Mouse (Mus musculus): ENCODE data around the gene Gm49396. TPM values are rescaled to one million over a fixed set of nuclear protein-coding genes. Genes with fewer than 3 reads are reported as not detected.

Gm49396 gene
- polyA plus RNA-seq, 1 experiment = 8.7 TPM

DNA sequence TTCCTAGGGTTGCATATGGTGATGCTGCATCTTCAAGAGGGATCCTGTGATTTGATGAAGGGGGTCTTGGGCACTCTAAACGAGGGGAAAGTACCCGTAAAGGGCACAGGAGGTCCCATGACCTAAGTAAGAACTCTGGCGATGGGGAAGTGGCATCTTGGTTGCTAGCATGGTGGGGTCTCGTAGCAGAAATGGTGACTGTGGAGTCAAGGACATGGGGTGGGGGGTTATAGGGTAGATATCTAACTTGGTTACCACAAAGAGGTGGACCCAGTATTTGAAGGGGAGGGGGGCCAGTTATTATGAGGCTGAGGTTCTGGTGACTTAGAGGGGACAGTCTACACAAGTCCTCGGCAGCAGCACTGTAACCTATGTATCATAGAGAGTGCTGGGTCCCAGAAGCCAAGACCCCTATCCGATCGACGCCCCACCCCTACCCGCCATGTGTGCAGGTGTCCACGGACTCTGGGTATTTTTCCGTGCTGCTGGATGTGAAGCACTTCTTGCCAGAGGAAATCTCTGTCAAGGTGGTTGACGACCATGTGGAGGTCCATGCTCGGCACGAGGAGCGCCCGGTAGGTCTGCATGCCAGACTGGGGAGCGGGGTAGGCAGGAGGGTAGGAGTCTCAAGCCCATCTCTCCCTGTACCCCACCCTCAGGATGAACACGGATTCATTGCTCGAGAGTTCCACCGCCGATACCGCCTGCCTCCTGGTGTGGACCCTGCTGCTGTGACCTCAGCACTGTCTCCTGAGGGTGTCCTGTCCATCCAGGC is 9.1 kb upstream of the Gm49396 start:
- no peak for DNase-seq (ENCODE audit: low read depth)
- TF ChIP-seq POLR2A (IDR thresholded peaks at IDR 0.05; ENCODE audit: borderline replicate concordance, extremely low read depth, insufficient read depth, insufficient read length, poor library complexity, severe bottlenecking) = no peak
- no peak for TF ChIP-seq CTCF (IDR thresholded peaks at IDR 0.05; ENCODE audit: borderline replicate concordance, extremely low read depth, insufficient read depth, insufficient read length)

DNA sequence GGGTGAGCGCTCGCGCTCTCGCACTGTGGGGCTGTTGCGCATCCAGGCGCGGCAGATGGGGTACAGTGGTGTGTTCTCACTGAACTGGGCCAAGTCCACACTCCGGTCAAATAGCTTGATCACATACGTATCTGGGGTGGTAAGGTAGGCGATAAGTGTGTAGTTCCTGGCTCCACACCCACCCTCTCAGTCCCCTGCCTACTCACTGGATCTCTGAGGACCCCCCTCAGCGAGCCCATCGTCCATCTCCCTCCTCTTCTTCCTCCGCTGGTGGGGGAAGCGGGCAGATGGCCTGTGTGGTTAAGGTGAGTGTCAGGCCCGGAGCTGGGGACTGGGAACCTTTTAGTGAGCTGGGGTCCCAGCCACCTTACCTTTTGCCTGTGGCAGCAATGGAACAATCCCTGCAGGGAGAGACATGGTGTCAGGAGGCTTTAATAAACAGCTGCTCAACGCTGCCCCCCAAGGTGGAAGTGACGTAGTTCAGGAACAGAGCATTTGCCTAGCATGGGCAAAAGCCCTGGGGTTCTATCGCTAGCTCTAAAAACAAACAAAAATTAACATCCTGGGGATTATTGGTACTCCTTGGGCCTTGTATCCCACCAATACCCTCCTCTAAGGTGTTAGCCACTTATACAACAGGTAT is 6.1 kb upstream of the Gm49396 start:
- TF ChIP-seq POLR2A (IDR thresholded peaks at IDR 0.05; ENCODE audit: borderline replicate concordance, extremely low read depth, insufficient read depth, insufficient read length, poor library complexity, severe bottlenecking) = no peak
- peak; percentile 35; the same call in 1 of the 2 replicates for TF ChIP-seq CTCF (IDR thresholded peaks at IDR 0.05; ENCODE audit: borderline replicate concordance, extremely low read depth, insufficient read depth, insufficient read length)

DNA sequence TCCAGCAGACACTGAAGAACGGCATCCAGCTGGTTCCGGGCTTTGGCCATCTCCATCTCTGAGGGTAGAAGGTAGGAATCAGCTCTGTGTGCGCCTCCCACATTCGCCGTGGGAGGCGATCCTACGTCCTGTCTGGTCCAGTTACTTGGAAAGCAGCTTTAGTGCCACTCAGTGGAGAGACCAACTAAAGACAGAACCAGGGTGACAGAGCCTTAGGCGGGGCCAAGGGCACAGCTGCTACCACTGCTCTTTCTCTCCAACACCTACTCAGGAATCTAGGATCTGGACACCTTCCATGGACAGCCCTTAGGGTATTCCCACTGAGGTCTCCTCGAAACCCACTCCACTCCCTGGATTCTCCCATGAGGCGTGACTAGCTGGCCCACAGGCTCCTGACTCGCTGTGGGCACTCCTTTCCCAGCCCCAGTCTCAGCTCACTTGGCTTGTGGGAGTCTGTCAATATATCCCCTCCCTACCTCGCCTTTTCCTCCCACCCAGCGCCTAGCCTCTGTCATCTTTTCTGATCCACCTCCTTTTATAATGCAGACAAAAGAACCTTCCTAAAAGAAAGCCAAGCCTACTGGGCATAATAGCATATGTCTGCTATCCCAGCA is 5.1 kb upstream of the Gm49396 start:
- TF ChIP-seq CTCF (IDR thresholded peaks at IDR 0.05; ENCODE audit: borderline replicate concordance, extremely low read depth, insufficient read depth, insufficient read length) (no peak), POLR2A (IDR thresholded peaks at IDR 0.05; ENCODE audit: borderline replicate concordance, extremely low read depth, insufficient read depth, insufficient read length, poor library complexity, severe bottlenecking) (no peak)
- no peak for DNase-seq (ENCODE audit: low read depth)

More for the DNA sequence above, 6.1 kb upstream of the Gm49396 start:
- no peak for DNase-seq (ENCODE audit: low read depth)

DNA sequence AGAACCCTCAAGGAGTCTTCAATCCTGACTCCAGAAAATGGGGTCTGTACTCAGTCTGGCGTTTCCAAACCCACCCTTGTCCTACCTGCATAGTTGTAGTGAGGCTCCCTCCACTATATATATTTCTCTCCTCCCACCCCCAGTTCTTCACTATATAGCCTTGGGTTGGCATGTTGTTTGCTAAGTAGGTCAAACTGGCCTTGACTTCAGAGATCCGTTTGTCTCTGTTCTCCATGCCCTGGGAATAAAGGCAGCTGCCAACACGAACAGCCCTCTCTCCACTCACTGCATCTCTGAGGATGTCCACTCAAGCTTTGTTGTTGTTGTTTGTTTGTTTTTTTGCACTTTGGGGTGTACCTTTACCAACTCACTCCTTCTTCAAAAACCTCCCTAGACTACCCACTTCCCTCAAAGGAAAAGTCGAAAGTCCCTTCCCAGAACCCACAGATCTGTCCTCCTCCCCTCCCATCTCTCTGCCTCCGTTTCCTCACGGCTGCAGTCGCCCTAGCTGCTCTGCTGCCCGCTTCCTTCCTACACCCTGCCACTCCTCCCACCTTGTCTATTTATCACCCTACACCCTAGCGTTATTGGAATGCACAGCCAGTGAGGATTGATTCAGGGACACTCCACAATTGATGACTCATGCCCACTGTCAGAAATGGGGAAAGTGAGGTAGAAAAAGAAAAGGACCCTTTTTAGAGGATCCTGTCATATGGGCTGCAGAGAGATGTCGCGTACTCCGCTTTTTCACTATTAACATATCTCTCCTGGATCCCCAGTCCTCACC is 4.3 kb upstream of the Gm49396 start:
- no peak for DNase-seq (ENCODE audit: low read depth)
- TF ChIP-seq POLR2A (IDR thresholded peaks at IDR 0.05; ENCODE audit: borderline replicate concordance, extremely low read depth, insufficient read depth, insufficient read length, poor library complexity, severe bottlenecking) (no peak), CTCF (IDR thresholded peaks at IDR 0.05; ENCODE audit: borderline replicate concordance, extremely low read depth, insufficient read depth, insufficient read length) (no peak)

DNA sequence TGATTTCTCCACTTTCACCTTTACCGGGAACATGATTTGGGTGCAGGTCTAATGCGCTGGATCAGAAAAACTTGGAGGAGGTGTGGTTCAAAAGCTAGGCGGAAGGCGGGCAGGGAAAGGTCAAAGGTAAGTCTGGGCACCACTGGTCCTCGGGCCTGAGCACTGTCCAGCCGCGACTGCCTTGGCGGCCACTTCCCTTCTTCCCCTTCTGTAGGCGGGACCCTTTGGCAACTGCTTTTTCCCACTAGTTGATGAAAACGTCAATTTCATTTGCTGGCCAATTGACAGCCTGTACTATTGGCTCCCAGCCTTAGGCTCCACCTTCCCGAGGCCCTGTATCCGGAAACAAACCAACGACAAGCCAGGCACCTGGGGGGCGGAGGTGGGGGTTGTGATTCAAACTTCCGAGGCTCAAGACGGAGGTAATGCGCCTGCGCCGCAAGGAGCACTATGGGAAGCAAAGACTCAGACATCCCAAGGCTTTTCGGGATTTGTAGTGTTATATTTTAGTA is 3.6 kb upstream of the Gm49396 start, which contains the start of gene Lin37:
Gene Lin37, minus strand, starts transcription at position 396 of the 512 bp plus-strand sequence.
- TF ChIP-seq CTCF (IDR thresholded peaks at IDR 0.05; ENCODE audit: borderline replicate concordance, extremely low read depth, insufficient read depth, insufficient read length) (no peak), POLR2A (IDR thresholded peaks at IDR 0.05; ENCODE audit: borderline replicate concordance, extremely low read depth, insufficient read depth, insufficient read length, poor library complexity, severe bottlenecking) (peak; percentile 63; the same call in 1 of the 2 replicates)

DNA sequence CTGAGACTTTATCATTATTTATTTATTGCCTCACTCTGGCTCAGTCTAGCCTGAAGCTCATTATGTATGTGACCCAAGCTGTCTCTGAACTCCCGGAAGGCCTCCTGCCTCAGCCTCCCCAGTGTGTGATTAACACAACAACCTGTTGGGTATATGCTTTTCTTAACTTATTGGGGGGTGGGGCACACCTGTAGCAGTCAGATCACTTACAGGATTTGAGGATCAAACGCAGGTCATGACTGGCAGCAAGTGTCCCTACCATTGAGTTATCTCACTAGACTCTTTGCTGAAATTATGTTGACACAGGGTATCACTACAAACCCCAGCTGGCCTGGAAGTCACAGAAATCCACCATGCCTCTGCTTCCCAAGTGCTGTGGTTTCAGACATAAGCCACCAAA is 2.8 kb upstream of the Gm49396 start:
- DNase-seq (ENCODE audit: low read depth) = no peak
- no peak for TF ChIP-seq CTCF (IDR thresholded peaks at IDR 0.05; ENCODE audit: borderline replicate concordance, extremely low read depth, insufficient read depth, insufficient read length)
- no peak for TF ChIP-seq POLR2A (IDR thresholded peaks at IDR 0.05; ENCODE audit: borderline replicate concordance, extremely low read depth, insufficient read depth, insufficient read length, poor library complexity, severe bottlenecking)

More for the DNA sequence above, 3.6 kb upstream of the Gm49396 start, which contains the start of gene Lin37:
- peak; percentile 100 for DNase-seq (ENCODE audit: low read depth)

DNA sequence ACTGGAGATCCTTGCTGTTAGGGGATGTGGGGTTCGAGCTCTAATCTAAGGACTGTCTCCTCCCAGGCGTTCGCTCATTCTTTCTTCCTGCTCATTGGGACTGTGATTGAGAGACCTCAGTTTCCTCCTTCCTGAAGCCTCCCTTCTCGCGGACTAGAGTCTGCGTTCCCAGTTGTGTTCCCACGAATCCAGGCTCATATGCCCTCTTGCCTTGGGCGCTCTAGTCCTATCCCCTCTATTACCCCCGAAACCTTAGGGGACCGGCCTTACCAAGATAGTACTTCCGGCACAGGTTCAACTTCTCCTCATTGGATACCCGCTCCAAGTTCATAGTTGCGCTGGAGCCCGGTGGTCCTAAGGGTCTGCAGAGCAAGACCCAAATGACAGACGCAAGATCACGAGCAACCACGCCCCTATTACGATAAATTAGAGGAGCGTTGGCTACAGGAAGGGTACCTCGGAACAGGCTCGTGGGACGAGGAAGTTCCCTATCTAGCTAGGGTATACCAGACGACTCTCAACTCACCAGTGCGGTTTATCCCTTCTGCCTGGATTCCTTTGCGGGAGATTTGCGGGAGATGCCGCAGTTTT is 523 bp upstream of the Gm49396 start:
- no peak for DNase-seq (ENCODE audit: low read depth)
- TF ChIP-seq POLR2A (IDR thresholded peaks at IDR 0.05; ENCODE audit: borderline replicate concordance, extremely low read depth, insufficient read depth, insufficient read length, poor library complexity, severe bottlenecking) (no peak), CTCF (IDR thresholded peaks at IDR 0.05; ENCODE audit: borderline replicate concordance, extremely low read depth, insufficient read depth, insufficient read length) (no peak)

DNA sequence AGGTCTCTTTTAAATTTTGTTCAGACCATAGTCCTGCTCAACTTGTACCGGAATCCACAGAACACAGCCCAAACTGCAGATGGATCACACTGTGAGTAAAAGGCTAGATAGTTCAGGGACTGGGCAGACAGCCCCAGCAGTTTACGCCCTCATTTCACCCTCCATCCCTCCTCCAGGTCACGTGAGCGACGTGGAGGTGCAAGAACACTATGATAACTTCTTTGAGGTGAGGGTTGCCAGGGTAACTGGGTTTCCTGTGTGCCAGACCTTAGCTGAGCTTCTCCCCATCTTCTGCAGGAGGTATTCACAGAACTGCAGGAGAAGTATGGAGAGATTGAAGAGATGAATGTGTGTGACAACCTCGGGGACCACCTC is 749 bp downstream of the Gm49396 start:
- DNase-seq (ENCODE audit: low read depth) = no peak
- no peak for TF ChIP-seq CTCF (IDR thresholded peaks at IDR 0.05; ENCODE audit: borderline replicate concordance, extremely low read depth, insufficient read depth, insufficient read length)
- TF ChIP-seq POLR2A (IDR thresholded peaks at IDR 0.05; ENCODE audit: borderline replicate concordance, extremely low read depth, insufficient read depth, insufficient read length, poor library complexity, severe bottlenecking) = no peak

DNA sequence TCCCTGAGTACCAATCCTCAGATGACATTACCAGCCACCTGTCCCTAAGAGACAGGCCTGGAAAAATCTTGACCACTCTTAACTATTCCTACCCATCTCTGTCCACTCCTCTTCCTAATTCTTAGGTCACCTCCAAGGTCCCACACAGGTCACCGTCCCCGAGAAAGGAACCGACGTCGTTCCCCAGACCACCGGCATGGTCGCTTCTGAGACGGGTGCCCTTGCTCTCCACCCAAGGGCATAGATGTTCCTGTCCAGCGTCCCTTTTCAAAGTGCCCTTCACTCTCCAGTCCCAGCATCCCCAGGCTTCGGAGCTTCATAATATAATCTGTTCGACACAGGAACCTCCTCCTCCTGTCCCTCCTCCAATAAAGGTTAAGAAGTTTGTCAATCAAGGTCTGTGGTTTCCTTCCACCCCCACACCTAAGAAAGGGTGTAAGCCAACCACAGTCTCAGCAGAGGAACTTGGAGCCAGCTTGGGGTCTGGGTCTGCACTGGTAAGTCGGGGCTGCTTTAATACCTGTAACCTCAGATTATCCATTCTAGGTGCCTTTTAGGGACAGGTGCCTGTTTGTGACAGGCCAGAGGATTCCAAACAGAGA is 1.9 kb downstream of the Gm49396 start, which contains the start of gene Igflr1:
Gene Igflr1, plus strand, starts transcription at position 458 of the 602 bp plus-strand sequence.
- TF ChIP-seq POLR2A (IDR thresholded peaks at IDR 0.05; ENCODE audit: borderline replicate concordance, extremely low read depth, insufficient read depth, insufficient read length, poor library complexity, severe bottlenecking) = no peak
- no peak for TF ChIP-seq CTCF (IDR thresholded peaks at IDR 0.05; ENCODE audit: borderline replicate concordance, extremely low read depth, insufficient read depth, insufficient read length)
- DNase-seq (ENCODE audit: low read depth) = no peak

DNA sequence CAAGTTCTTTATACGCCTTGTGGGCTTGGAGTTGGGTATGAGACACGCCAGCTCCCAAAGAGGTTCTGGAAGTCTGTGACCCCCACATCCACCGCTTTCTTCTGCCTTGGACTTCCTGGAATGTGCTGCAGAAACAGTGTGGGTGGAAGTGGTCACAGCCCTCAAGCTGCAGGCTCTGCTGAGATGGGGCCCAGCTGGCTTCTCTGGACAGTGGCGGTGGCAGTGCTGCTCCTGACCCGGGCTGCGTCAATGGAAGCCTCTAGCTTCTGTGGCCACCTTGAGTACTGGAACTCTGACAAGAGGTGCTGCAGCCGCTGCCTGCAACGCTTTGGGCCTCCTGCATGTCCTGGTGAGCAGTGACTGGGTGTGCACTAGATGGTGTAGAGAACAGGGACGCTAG is 2.9 kb downstream of the Gm49396 start:
- TF ChIP-seq POLR2A (IDR thresholded peaks at IDR 0.05; ENCODE audit: borderline replicate concordance, extremely low read depth, insufficient read depth, insufficient read length, poor library complexity, severe bottlenecking) = no peak
- DNase-seq (ENCODE audit: low read depth) = no peak

All from brain, embryonic 14.5 days (tissue).